Mouse (Mus musculus) cerebellum, adult (tissue): ENCODE measurements at regions not wholly inside any gene's neighbourhood (a gene's known extent, or its start where the extent isn't known, plus 50 kb on each side); places are given as distances from the start of the nearest gene placed in this dataset.

ENCODE experiments used
- ATAC-seq: cut with Nextera tagmentation; 2 replicates; pipeline ENCODE4 v1.9.2; 2017; ENCODE audit warnings: mild to moderate bottlenecking, moderate library complexity, mixed read lengths; ENCODE audit not compliant: insufficient number of reproducible peaks, low FRiP score, low TSS enrichment

- no peak for ATAC-seq
Observed at GRCm38 (mm10) chr13:37290636-37291035, 54.4 kb upstream of the Ly86 start.

GRCm38 (mm10) chr13:37288993-37289392 lies 56.0 kb upstream of the Ly86 start:
- no peak for ATAC-seq

GRCm38 (mm10) chr13:37282515-37282914 lies 62.5 kb upstream of the Ly86 start:
- ATAC-seq, result no peak

- ATAC-seq, result no peak
Observed at GRCm38 (mm10) chr13:37279078-37279789, 65.8 kb upstream of the Ly86 start.

GRCm38 (mm10) chr13:37249581-37250461 lies 95.2 kb upstream of the Ly86 start:
- no peak for ATAC-seq

GRCm38 (mm10) chr13:37248741-37249140 lies 96.3 kb upstream of the Ly86 start:
- ATAC-seq, result no peak

GRCm38 (mm10) chr13:37240048-37240447 lies 105.0 kb upstream of the Ly86 start:
- ATAC-seq, result no peak

GRCm38 (mm10) chr13:37237285-37237684 lies 107.7 kb upstream of the Ly86 start:
- ATAC-seq, result no peak

GRCm38 (mm10) chr13:37225834-37226233 lies 119.2 kb upstream of the Ly86 start:
- no peak for ATAC-seq

GRCm38 (mm10) chr13:37220436-37220835 lies 124.6 kb upstream of the Ly86 start:
- ATAC-seq, result no peak

GRCm38 (mm10) chr13:37218596-37218995 lies 126.4 kb upstream of the Ly86 start:
- no peak for ATAC-seq

GRCm38 (mm10) chr13:37214590-37215282 lies 130.3 kb upstream of the Ly86 start:
- no peak for ATAC-seq

GRCm38 (mm10) chr13:37197136-37197535 lies 147.1 kb upstream of the F13a1 start:
- ATAC-seq, result no peak

- no peak for ATAC-seq
Observed at GRCm38 (mm10) chr13:37195857-37196256, 145.8 kb upstream of the F13a1 start.

- no peak for ATAC-seq
Observed at GRCm38 (mm10) chr13:37181169-37181787, 131.2 kb upstream of the F13a1 start.

GRCm38 (mm10) chr13:37176526-37176925 lies 126.5 kb upstream of the F13a1 start:
- ATAC-seq, result no peak

GRCm38 (mm10) chr13:37175997-37176396 lies 126.0 kb upstream of the F13a1 start:
- no peak for ATAC-seq

GRCm38 (mm10) chr13:37158831-37159522 lies 108.9 kb upstream of the F13a1 start:
- ATAC-seq, result no peak

GRCm38 (mm10) chr13:37157808-37158207 lies 107.8 kb upstream of the F13a1 start:
- no peak for ATAC-seq
